Mouse (Mus musculus) layer of hippocampus, postnatal 36 days (tissue): Measurements from ENCODE around the gene Baz2a. TPM values are rescaled to one million over a fixed set of nuclear protein-coding genes. Genes with fewer than 3 reads are reported as not detected.
"Not testable (repeated sequence)": the region's sequence is repeated elsewhere in the genome, so short reads cannot be mapped to it uniquely, and the experiment has no call there.

ENCODE experiments used
- DNase-seq, 2 experiments: peaks; one replicate each; pipeline ENCODE4 v3.0.0; 2022
- total RNA-seq, 2 experiments: library from RNA; stranded (reverse); gene quantifications; 2 replicates each; pipeline ENCODE4 v1.2.3; 2021

Gene Baz2a
- 10 to 100 TPM; 39.9 to 46.8 TPM for total RNA-seq

GRCm38 (mm10) chr10:128091564-128092505 is at the start of gene Baz2a:
Baz2a (plus strand) TSS chr10:128091577.
- DNase-seq = peak in 1 of 2 experiments; percentile 21

- no peak for DNase-seq
Observed at GRCm38 (mm10) chr10:128041636-128042035, 49.7 kb upstream of the Baz2a start.

- no peak for DNase-seq
Observed at GRCm38 (mm10) chr10:128042466-128042865, 48.9 kb upstream of the Baz2a start.

DNA sequence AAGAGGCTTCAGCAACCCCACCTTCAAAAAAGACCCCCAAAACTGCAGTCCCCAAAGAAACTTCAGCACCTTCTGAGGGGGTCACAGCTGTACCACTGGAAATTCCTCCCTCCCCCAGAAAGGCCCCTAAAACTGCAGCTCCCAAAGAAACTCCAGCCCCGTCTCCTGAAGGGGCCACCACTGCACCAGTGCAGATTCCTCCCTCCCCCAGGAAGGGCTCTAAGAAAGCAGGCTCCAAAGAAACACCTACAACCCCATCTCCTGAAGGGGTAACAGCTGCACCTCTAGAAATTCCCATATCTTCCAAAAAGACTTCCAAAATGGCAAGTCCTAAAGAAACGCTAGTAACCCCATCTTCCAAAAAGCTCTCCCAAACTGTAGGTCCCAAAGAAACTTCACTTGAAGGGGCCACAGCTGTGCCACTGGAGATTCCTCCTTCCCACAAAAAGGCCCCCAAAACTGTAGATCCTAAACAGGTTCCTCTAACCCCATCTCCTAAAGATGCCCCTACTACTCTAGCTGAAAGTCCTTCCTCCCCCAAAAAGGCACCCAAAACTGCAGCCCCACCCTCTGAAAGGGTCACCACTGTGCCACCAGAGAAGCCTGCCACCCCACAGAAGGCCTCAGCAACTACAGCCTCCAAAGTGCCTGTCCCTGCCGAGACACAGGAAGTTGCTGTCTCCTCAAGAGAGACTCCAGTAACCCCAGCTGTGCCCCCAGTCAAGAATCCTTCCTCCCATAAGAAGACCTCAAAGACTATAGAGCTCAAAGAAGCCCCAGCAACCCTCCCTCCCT is 48.1 kb upstream of the Baz2a start:
- no peak for DNase-seq

DNA sequence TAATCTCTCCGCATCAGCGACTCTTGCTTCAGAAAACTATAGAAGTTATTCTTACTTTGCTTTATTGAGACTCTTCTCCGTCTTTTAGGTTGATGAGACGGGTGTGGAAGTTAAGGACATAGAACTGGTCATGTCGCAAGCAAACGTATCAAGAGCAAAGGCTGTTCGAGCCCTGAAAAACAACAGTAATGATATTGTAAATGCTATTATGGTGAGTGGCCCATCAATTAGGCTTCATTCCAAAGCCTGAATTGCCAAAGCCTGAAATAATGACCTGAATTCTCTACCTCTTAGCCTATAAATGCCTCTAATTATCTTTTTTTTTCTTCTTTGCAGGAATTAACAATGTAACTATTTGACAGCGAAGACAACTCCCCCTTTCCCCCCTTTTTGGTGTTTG is 43.2 kb upstream of the Baz2a start:
- no peak for DNase-seq

DNA sequence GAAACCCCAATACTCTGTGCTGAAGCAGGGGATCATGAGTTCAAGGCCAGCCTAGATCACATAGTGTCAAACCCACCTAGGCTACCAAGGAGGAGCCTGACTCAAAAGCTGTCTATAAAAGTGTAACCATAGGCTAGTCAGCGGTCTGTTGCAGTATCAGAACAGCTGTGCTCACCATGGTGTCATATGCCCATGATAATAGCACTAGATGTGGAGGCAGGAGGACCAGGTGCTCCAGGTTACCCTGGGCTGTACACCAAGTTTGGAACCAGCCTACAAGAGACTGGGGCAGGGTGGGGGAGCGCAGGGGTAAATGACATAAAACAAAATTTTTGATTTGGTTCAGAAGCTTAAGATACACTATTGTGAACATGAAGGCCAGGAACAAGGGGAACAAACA is 41.6 kb upstream of the Baz2a start:
- no peak for DNase-seq

DNA sequence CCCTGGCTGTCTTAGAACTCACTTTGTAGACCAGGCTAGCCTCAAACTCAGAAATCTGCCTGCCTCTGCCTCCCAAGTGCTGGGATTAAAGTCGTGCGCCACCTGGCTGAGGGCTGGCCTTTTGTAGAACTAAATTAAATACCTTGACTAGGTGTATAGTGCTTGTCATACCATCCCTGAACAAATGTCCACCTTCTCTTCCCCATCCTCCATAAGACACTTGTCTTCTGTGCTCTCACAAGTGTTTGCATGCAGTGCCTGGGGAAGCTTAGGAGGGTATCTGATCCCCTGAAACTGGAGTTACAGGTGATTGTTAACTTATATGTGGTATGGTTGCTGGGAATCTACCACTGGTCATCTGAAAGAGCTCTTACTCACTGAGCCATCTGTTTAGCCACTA is 41.0 kb upstream of the Baz2a start:
- DNase-seq = no peak

- no peak for DNase-seq
Observed at GRCm38 (mm10) chr10:128051589-128051988, 39.8 kb upstream of the Baz2a start.

- not testable (repeated sequence) for DNase-seq
Observed at GRCm38 (mm10) chr10:128052136-128052535, 39.2 kb upstream of the Baz2a start.

- no peak for DNase-seq
Observed at GRCm38 (mm10) chr10:128053001-128053400, 38.4 kb upstream of the Baz2a start.

DNA sequence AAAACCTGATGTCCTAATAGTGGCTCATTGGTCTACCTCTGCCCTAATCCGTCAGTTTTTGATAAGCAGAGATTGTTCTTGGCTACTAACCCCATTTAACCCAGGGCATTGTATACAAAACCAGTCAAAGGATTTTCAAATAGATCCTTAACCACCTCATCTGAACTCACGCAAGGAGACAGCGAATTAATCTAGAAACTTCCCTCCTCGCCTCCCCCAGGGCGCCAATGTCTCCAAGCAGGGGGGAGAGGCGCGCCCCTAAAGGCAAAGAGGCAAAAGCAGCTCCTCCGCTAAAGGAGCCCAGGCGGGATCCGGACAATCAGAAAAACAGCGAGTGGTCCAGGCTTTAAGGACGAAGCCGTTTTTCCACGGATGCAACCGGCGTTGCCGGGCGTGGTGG is 33.2 kb upstream of the Baz2a start:
- no peak for DNase-seq

DNA sequence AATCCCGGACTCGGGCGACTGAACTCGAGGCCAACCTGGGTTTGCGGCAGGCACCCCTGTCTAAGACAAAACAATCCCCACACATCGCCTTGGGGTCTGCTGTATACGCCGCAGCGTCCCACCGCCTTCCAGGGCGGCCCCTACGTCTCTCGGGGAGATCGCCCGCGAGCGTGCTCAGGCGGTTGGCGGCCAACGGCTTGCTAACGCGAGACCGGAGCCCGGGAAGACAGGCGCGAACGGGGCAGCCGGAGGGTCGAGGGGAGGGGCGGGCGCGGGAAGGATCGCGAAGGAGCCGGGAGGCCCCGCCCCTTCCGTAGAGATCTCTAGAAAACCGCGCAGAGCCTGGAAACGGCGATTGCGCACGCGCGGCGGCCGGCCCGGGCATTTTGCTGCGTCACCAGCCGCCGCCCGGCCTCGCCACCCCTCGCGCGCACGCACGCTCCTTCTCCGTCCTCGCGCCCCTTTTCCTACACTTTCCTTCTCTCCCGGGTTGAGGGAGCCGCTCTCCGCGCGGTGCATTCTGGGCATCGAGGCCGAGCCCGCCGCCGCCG is 32.7 kb upstream of the Baz2a start, which contains the start of gene Ptges3:
Gene Ptges3 (plus strand): TSS at position 354 of the 551 bp plus-strand sequence.
- peak; percentile 96 for DNase-seq

DNA sequence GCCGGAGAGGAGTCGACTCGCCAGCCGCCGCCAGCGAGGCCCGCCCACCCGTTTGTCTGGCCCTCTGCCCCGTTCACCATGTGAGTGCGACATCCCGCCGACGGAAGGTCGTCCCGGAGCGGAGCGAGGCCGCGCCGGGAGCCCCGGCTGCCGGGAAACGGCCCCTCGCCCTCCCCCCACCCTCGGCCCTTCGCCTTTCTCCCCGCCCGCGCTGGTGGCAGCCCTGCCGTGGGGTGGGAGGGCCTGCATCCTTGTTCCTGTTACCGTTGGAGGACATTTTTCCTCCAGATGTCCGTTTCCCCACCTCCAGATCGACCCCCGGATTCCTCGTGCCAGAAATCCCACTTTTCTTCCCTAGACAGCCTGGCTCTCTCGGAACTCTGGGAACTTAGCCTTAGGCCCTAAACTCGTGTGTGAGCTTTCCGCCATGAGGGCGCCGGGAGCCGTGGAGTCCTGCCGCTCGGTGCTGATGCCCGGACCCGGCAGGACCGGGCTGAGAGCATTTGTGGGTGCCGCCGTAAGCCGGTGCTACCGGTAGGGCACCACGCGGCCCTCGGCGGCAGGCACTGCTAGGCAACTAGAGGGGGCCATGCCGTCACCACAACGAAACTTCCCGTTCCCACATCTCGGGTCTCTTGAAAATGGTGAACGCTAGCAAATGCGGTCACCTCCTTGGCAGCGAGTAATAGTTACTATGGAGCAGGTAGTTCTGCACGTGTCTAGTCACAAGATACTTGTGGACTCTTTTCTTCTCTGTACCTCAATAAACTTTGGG is 32.0 kb upstream of the Baz2a start:
- DNase-seq = peak; percentile 46 to 48

DNA sequence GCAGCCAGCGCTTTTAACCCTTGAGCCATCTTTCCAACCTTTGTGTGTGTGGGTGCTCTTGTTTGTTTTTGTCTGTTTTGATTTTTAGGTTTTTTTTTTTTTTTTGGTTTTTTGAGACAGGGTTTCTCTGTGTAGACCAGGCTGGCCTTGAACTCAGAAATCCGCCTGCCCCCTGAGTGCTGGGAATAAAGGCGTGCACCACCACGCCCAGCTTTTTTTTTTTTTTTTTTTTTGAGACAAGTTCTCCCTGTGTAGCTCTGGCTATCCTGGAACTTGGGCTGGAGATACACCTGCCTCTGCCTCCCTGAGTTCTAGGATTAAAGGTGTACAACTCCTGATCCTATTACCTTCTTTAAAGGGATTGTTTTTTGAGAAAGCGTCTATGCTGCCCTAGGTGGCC is 30.3 kb upstream of the Baz2a start:
- no peak for DNase-seq

DNA sequence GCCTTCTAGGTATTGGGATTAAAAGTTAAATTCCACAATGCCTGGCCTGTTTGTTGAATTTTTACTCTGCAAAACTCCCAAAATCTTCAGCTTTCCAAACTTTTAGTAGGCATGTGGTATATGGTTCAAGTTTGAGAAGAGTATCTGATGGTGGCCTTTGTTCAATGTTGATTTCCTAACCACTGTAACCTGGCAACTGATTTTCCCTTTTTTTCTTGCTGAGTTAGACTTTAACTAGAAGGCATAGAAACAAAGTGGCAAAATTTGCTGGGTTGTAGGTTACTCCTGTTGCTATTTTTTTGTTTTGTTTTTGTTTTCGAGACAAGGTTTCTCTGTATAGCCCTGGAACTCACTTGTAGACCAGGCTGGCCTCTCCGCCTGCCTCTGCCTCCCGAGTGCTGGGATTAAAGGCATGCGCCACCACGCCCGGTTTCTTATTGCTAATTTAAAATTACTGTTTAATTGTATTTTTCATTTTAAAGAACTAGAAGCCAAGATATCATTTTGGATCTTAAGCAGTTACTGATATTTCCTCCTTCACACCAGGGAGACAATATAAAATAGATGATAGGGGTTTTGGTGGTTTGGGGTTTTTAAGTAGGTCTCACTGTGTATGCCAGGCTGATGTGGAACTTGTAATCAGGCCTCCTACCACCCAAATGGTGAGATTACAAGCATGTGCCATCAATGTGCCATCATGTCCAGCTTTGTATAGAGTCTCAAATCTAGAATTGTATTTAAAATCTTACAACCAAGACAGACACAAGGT is 29.0 kb upstream of the Baz2a start:
- DNase-seq = no peak

GRCm38 (mm10) chr10:128066072-128066471 is 25.3 kb upstream of the Baz2a start:
- no peak for DNase-seq

GRCm38 (mm10) chr10:128069201-128069600 is 22.2 kb upstream of the Baz2a start:
- DNase-seq = no peak

DNA sequence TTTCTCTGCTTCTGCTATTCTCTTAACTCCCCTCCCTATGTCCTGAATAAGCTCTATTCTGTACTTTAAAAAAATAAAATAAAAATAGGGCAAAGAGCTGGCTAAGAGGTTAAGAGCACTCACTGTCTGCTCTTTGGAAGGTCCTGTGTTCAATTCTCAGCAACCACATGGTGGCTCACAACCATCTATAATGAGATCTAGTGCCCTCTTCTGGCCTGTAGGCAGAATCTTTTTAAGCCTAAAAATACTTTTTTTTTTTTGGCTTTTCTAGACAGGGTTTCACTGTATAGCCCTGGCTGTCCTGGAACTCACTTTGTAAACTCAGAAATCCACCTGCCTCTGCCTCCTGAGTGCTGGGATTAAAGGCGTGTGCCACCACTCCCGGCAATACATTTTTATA is 20.9 kb upstream of the Baz2a start:
- DNase-seq = not testable (repeated sequence)

DNA sequence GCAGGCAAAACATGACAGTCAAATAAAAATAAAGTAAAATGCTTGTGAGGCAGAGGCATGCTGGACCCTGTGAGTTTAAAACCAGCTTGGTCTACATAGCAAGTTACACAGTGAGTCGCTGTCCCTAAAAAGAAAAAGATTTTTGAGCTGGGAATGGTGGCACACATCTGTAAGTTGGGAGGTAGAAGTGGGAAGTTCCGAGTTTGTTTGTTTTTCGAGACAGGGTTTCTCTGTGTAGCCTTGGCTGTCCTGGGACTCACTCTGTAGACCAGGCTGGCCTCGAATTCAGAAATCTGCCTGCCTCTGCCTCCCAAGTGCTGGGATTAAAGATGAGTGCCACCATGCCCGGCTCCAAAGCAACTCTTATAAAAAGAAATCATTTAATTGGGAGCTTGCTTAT is 13.1 kb upstream of the Baz2a start:
- DNase-seq = not testable (repeated sequence)

DNA sequence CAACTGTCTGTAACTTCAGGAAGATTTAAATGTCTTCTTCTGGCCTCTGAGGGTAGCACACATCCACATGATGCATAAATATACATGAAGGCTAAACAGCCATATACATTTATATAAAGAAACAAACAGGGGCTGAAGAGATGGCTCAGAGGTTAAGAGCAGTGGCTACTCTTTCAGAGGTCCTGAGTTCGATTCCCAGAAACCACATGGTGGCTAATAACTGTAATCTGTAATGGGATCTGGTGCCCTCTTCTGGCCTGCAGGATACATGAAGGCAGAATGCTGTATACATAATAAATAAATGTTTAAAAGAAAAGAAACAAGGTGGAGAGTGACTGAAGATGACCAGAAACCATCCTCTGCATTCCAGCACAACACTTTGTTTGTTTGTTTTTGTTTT is 10.9 kb upstream of the Baz2a start:
- no peak for DNase-seq

DNA sequence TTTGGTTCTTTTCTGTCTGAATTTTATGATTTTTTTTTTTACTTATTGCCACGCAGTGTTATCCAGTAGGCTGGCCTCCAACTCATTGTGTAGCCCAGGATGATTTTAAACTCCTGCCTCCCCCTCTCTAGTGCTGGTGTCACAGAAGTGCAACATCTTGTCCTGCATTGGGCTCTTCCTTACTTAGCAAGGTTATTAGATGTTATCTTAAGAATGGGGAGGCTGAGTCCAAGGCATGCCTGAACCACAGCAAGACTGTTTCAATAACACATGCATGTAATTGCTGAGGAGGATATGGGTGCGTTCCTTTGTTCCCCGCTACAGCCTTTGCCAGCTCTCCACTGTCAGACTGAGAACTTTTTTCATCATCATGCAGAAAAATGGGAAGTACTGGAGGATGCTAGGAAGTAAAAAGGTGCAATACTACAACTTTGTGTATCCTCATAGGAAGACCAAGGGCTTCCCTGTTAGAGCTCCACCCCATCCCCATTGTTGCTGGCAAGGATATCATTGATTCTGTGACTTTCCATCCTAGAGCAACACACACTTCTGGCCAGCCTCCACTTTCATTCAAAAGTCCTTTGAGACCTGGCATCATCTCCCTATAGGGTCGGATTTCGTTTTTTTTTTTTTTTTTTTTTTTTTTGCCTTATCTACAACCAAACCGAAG is 9.4 kb upstream of the Baz2a start:
- no peak for DNase-seq
